Mouse (Mus musculus): ENCODE results near the gene Fam25c.

DNA sequence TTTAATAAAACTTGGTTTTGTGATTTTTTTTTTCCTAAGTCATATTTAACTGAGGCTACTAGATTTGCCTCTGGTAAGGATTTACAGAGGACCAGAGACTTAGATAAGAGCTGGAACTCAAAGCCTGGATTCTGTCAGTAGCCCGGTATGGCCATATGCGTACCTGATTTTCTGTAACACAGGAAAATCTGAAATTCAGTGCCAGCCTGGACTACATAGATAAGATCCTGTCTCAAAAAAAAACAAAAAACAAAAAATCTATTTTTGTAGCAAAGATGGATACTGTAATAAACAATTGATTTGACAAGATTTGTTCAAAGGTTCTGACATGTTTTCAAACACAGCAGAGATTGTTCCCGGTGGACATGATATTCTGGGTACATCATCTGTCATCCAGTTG, 41.6 kb downstream of the Fam25c start:
- TF ChIP-seq CTCF (IDR thresholded peaks at IDR 0.05; ENCODE audit: low read depth) (no peak), EP300 (IDR thresholded peaks at IDR 0.05; ENCODE audit: low read depth) (no peak)

Data from liver, postnatal 0 days (tissue).